Mouse (Mus musculus) ES-Bruce4 (cell line): ENCODE measurements around the gene Hacd3.

Source experiments
- CTCF ChIP-seq: IDR thresholded peaks from one replicate; pipeline ENCODE4 v1.8.1; 2011; ENCODE audit warnings: low read depth, low read length
- EP300 ChIP-seq: IDR thresholded peaks from 2 replicates; pipeline ENCODE4 v1.6.1; 2011; ENCODE audit warnings: low read depth, low read length; ENCODE audit not compliant: insufficient read depth
- POLR2A ChIP-seq: IDR thresholded peaks from one replicate; pipeline ENCODE4 v1.8.1; 2011; ENCODE audit warnings: low read length; ENCODE audit not compliant: insufficient read depth

- TF ChIP-seq POLR2A (no peak), CTCF (no peak), EP300 (no peak)
Measured at GRCm38 (mm10) chr9:64940731-64941346, 80.7 kb downstream of the Hacd3 start.
